Mouse (Mus musculus): ENCODE measurements around the gene Smarcad1.
"Not testable (repeated sequence)": the region's sequence is repeated elsewhere in the genome, so short reads cannot be mapped to it uniquely, and the experiment has no call there.

Gene Smarcad1

DNA sequence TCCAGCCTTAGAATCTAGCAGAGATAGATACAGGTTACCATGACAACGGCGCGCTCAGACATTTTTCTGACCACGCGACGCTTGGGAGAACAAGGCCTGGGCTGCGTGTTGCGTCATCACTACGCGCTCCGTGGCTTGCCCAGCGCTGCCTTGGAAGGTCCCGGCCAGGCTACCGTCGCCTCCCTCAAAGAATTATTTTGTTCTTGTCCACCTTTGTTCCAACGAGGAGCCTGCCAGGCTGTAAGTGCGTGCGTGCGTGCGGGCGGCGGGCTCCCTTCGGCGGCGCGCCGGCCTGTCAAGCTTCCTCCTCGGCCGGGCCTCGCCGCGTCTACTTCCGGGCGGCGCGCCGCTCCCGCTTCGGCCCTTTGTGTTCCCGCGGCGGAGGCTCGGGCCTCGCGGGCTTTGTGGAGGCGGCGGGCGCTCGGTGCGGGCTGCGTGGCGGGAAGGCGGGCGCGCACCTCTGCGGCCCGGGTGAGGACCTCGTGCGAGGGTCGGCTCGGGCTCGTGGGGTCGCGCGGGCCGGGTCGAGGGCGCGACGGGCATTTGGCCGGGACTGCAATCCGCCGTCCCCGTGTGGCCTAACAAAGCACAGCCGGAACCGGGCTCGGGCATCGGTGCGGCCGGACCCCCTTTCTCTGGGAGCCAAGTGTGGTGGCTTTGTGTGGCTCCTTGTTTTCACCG is at the start of gene Smarcad1:
Gene Smarcad1, plus strand, starts transcription at position 93 of the 681 bp plus-strand sequence.
- DNase-seq (ENCODE audit: low spot score) = peak; percentile 90

DNA sequence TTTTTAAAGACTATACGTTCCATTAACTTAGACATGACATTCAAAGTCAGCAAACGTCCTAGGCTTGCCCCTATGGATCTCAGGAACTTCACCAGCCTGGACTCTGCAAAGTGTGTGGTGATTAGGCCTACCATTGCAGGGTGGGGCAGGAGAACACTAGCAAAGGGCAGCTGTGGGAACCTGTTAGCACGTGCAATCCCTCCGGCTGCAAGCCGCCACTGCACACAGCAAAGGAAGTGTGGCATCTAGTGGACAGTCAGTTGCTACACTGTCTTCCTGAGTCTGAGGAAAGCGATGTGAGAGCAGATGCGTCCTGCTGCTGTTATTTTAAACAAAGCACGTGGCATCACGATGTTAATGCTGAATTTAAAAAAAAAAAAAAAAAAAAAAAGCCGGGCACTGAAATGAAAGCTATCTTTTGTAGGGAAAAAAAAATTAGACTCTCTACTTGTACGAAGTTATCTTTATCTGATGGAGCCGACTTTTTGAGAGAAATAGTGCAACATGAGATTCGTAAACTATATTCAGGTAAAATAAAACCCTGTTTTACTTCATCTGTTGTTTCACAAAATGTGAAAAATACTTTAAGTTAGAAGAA is 45.5 kb upstream of the Smarcad1 start:
- no peak for DNase-seq (ENCODE audit: low spot score)

DNA sequence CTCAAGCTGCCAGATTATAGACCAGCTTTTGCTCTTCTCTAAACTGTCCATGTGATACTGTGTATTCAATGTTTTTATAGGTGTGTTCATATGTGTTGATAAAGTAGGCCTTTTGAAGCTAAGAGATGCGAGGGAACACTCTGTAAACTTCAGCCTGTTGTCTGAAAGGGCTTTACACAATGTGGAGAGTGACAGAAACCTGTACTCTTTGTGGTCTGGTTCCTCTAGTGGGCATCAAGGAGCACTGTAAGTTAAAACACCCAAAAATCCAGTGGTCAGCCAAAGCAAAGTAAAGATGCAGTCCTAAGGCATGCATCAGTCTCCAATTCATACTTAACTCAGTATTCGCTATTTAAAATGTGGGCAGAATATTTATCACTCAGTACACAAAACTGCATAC is 44.6 kb upstream of the Smarcad1 start:
- DNase-seq (ENCODE audit: low spot score) = no peak

DNA sequence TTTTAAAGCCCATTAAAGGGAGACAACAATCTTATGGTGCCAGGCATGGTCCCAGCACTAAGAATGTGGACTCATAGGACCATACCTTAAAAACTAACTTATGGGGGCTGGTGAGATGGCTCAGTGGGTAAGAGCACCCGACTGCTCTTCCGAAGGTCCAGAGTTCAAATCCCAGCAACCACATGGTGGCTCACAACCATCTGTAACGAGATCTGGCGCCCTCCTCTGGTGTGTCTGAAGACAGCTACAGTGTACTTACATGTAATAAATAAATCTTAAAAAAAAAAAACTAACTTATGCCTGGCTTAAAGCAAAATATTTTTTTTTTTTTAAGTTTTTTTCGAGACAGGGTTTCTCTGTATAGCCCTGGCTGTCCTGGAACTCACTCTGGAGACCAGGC is 41.6 kb upstream of the Smarcad1 start:
- DNase-seq (ENCODE audit: low spot score) = not testable (repeated sequence)

DNA sequence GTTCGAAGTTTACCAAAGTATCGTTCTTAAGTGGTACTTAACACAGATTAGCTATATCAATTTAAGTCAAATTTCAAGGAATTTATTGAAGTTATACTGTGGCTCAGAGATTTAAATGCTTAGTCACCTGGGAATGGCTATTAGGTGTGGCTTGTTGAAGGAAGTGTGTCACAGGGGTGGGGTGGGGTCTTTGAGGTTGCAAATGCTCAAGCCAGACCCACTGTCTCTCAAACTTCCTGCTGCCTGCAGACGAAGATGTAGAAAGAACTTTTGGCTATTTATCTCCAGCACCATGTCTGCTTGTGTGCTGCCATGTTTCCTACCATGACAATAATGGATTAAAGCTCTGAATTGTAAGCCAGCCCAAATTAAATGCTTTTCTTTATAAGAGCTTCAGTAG is 40.2 kb upstream of the Smarcad1 start:
- DNase-seq (ENCODE audit: low spot score) = no peak

DNA sequence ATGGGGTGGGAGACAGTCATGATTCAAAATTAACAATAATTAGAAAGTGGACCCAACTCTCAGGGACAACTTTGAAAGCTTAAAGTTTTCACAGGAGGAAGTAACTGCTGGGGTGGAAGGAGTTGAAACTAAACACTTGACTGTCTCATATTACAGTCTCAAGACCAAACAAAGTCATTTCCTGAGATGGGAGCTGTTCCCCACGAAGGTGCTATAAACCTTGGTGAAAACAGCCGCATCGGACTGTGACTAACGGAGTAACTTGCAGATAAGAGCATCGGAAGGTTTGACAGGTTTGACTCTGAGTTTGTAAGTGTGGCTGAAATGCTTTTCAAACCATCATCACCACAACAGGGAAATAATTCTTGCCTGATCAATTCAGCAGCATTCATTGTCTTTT is 33.5 kb upstream of the Smarcad1 start:
- no peak for DNase-seq (ENCODE audit: low spot score)

DNA sequence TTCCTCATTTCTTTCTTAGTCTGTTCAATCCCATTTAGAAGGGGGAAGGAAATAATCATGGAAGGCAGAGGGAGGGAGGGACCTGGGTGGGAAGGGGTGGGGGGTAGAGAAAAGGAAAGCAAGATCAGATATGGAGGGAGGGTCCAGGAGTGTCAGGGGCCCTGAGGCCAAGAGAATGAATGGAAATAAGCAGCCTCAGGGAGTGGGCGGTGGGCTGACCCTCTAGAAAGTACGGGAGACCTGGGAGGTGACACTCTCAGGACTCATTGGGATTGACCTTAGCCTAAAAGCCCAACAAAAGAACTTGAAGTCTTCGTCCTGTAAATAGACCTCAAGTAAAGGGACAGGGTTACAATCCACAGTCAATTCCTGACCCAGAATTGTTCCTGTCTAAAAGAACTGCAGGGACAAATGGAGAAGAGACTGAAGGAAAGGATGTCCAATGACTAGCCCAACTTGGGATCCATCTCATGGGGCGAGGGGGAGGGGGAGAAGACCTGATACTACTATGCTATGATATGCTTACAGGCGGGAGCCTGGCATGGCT is 30.9 kb upstream of the Smarcad1 start:
- DNase-seq (ENCODE audit: low spot score) = no peak

DNA sequence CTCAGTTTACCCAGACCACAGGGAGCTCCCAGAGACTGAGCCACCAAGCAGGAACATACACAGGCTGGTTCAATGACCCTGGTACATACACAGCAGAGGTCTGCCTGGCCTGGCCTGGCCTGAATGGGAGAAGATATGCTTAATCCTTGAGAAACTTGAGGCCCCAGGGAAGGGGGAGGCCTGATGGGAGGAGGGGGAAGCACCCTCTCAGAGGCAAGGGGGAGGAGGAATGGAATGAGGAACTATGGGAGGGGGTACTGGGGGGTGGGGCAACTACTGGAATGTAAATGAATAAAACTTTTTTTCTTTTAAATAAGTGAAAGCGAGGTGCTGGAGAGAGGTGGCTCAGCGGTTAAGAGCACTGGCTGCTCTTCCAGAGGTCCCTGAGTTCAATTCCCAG is 30.2 kb upstream of the Smarcad1 start:
- DNase-seq (ENCODE audit: low spot score) = no peak

DNA sequence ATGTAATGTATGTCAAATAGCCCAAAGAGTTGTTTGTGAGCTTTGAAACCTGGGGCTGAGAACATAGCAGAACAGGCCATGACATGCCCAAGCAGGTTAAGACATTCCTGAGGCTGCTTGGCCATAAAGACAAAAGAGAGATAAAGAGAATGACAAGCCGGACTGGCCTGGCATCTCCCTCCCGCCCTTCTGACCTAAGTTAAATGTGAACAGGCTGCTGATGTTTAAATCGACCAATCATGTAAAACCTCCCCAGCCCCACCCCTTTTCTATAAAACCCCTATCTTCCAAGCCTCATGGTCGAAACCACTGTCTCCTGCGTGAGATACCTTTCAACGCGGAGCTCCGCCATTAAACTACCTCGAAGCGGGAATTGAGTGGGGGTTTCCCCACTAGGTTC is 24.8 kb upstream of the Smarcad1 start:
- no peak for DNase-seq (ENCODE audit: low spot score)

DNA sequence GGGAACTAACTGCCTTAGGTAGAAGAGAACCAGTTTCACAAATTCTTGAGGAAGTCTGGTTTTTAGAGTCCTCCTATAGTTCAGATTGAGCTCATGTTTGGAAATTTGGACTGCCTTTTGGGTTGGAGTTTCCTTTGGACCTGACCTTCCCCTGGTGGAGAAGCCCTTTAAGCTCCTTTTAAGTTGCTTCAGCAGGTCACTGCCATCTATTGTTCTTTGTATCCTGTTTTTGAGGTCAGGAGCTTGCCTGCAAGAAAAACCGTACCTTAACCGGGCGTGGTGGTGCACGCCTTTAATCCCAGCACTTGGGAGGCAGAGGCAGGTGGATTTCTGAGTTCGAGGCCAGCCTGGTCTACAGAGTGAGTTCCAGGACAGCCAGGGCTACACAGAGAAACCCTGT is 23.4 kb upstream of the Smarcad1 start:
- not testable (repeated sequence) for DNase-seq (ENCODE audit: low spot score)

DNA sequence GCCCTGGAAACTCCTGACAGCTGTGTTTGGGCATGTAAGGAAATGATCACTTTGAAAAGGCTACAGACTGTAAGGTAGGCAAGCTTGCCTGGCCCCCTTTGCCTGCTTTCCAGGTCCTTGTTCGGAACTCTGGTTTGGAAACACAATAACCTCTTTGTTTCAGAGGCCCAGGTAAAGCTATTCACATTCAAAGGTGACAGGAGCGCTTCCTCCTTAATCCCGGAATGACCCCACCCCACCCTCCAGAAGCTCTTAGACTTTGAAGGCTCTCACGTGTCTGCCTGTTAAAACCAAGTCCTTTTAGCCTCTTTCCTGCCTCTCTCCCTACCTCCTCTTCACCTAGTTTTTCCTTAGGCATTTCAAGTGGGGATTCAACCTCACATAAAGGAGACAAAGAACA is 20.5 kb upstream of the Smarcad1 start:
- DNase-seq (ENCODE audit: low spot score) = no peak

DNA sequence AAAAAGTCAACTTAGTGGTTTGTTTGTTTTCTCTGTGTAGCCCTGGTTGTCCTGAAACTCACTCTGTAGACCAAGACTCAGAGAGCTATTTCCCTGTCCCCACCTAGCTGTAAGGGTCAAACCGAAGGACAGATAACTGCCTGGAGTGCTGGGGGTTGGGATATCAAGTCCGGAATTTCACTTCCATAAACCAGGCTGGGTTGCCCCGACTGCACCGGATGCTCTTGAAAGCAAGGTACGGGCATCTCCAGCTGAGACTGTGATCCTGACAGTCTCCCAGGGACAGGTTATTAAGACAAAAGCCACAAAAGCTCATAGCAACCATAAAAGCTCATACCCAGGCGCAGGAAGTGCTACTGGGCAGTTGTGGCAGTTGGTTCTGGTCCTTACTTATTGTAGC is 19.3 kb upstream of the Smarcad1 start:
- no peak for DNase-seq (ENCODE audit: low spot score)

DNA sequence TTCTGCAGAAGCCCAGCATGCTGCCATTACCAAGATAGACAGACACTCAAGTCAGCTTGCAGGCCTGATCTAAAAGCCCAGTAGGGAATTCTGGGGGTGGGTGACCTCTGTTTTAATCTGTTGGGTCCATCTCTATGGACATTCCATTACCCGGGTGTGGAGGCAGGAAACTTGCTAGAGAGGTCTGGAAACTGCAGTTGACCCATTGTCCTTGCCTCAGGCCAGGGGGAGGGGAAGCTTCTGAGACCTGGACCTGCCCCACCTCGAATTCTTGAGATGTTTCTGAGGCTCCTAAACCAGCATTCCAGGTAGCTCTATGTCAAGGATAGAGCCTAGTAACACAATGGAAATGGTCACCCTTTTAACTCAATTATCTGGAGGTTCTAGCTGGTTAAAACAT is 17.7 kb upstream of the Smarcad1 start:
- no peak for DNase-seq (ENCODE audit: low spot score)

DNA sequence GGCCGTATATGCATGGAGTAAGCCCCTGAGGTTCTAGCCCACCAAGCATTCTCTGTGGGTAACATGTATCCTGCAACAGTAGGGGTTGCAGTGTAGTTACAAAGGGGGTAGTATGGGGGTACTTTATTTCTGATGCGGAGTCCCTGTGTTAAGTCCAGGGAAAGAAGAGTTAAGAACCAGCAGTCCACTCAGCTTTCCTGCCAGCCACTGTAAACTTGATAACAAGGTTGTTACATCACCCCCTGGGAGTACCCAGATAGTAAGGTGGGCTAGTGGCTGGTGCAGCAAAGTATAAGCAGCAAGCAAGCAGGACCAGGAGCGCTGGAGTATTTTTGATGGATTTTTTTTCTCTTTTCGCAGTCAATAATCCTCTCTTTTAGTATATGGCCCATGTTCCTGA is 17.3 kb upstream of the Smarcad1 start:
- no peak for DNase-seq (ENCODE audit: low spot score)

DNA sequence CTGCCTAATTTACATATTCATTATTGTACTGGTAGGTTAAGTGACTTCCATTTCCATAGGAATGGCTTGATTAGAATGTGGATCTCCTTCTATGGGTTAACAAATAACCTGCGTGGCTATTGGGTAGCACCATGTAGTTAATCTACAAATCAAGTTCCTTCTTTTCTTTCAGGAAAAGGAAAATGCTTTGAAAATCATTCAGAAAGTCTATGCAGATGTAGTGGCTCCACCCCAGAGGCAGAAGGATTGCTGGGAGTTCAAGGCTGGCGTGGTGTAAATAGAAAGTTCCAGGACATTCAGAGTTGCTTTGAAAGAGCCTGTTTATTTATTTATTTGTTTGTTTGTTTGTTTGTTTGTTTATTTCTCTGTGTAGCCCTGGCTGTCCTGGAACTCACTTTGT is 7.7 kb upstream of the Smarcad1 start:
- no peak for DNase-seq (ENCODE audit: low spot score)

DNA sequence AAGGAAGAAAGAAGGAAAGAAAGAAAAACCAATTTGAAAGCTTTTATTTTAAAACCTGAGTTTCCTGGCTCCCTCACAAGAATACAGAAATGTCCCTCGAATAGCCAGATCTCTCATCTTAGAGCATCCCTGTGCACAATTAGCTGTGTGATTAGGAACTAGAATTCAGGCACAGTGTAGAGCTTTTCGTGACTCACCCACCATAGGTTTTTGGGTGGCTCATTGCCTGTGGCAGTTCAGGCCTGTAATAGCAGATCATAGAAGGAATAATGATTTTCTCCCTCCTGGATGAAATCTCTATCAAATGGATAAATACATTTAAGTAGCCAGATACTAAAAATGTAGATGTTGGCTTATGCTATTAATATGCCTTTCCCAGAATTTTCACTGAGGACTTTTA is 6.9 kb upstream of the Smarcad1 start:
- DNase-seq (ENCODE audit: low spot score) = no peak

DNA sequence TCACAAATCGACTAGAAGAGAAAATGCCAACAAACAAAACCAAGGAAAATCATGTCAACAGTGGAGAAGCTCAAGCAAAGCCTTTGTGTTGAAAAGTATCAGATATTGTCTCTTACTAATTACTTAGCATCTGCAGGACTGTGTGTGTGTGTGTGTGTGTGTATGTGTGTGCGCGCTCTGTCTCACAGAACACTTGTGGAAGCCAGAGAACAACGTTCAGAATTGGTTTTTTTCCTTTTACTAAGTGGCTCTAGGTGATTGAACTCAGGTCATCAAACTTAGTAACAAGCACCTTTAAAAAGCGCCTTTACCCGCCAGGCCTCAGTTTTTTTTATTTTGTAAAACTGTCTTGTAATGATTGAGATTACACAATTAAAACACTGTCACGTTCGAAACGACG is 451 bp upstream of the Smarcad1 start:
- DNase-seq (ENCODE audit: low spot score) = no peak

DNA sequence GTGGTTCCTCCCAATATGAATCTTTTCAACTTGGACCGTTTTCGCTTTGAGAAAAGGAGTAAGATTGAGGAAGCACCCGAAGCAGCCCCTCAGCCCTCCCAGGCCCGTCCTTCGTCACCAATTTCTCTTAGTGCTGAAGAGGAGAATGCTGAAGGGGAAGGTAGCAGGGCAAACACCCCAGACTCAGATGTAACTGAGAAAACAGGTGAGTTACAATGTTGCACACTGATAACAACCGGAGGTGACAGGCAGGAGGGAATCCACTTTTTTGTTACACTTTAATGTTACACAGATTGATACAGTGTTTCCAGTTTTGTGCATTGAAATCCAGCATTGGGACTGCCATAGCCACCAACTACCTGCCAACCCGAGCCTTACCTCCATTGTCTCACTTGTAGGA is 858 bp downstream of the Smarcad1 start:
- DNase-seq (ENCODE audit: low spot score) = no peak

DNA sequence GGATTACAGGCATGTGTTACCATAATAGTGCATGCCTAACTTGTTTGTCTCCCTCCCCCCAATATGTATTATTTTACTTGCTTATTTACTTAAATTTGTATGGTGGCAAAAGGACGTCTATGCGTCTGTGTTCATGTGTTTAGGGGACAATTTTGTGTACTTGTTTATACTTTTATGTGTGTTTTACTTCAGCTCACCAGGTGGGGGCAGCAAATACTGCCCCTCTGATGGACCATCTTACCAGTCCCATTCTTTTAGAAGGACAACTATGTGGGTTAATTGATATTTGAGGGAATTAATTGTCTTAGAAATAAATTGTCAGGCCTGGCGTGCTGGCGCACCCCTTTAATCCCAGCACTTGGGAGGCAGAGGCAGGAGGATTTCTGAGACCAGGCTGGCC is 6.7 kb downstream of the Smarcad1 start:
- DNase-seq (ENCODE audit: low spot score) = no peak

DNA sequence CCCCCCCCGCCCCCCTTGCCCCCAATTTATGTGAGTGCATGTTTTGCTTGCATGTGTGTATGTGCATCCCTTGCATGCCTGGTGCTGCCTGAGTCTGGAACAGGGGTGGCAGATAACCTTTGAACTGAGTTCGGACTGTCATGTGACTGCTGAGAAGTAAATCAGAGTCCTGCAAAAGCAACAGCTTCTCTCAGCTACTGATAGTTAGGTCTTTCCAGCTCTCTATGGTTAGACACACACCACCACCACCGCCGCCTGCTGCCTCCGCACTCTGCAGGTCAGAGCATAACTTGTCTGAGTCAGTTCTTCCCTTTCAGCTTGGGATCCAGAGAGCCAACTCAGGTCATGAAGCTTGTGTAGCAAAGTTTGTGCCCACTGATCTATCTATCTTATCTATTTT is 14.2 kb downstream of the Smarcad1 start:
- no peak for DNase-seq (ENCODE audit: low spot score)

DNA sequence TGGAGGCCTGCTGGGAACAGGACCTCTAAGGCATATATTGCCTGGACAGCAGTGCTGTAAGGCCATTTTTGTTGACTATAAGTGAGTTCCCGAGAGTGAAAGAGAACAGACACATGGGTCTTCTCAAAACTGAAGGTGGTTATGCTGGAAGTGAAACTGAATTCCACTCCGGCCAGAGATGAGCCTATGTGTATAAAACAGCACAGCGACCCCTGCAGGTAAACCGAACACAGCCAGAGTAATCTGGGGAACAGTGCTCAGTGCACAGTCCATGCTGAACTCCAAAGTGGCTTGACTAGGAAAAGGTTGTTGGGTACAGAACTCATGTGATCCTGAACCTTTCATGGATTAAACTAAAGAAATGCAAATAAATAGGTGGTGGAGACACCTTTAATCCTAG is 14.8 kb downstream of the Smarcad1 start:
- not testable (repeated sequence) for DNase-seq (ENCODE audit: low spot score)

DNA sequence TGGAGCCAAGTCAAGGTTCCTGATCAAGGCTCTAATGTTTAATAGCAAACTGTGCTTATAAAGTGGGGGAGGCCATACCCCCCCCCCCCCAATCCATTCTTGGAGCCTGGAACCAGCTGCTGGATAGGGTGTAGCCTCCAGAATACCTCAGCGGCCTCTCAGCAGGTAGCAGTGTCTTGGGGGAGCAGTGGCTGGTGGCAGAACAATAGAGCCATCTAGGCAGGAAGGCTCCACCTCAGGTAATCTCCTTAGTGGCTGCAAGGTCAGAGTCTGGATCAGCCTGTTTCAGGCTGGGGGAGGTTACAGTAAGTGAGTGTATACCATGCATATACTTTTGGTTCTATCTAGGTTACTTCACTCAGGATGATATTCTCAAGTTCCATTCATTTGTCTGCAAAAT is 18.7 kb downstream of the Smarcad1 start:
- no peak for DNase-seq (ENCODE audit: low spot score)

DNA sequence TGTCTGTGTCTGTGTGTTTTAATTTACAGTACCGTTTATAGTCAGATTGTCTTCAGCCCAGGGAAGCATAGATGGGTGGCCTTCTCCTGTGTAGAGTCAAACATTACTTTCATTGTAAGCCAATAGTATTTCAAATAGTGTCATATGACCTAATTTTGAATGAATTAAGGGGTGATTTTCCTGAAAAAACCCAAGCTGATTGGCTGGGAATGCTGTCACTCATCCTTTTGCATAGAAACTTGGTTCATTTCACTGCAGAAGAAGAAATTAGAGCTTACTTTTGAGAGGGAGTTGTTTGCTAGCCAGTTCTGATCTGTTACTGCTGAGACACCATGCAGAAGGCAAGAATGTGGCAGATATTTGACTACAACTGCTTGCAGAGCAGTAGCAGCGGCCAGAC is 32.8 kb downstream of the Smarcad1 start:
- DNase-seq (ENCODE audit: low spot score) = no peak

DNA sequence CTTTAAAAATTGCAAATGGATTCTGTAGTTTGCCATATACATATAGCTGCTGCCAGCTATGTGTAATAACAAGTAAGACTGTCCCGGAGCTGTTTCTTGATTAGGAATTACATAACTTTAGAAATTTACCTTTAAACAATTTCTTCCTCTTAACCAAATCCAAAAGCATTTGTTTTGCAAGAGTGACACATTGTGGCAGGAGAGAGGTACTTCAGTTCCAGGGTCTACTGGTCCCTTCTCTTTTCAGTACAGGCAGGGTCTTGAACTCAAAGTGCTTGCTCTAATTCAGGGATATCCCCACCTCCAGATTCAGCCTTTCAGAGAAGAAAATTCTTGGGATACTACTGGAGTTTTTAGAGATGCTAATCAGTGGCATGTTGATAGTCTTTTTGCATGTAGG is 36.8 kb downstream of the Smarcad1 start:
- no peak for DNase-seq (ENCODE audit: low spot score)

Data from lung, postnatal 25 days (tissue).